Mouse (Mus musculus) CH12.LX (cell line): ENCODE measurements around the gene Dpf1. TPM values are rescaled to one million over a fixed set of nuclear protein-coding genes. Genes with fewer than 3 reads are reported as not detected.

ENCODE experiments used
- DNase-seq: peaks from one replicate; pipeline ENCODE4 v3.0.0-alpha.2; 2013; ENCODE audit errors: extremely low read depth
- H3K27ac ChIP-seq: 2 replicates; pipeline ENCODE4 v1.5.1; 2012; ENCODE audit warnings: low read depth, mild to moderate bottlenecking, control low read depth, moderate library complexity; ENCODE audit not compliant: insufficient read depth
- H3K27me3 ChIP-seq: replicated peaks from 2 replicates; pipeline ENCODE3; 2012; ENCODE audit warnings: inconsistent platforms
- H3K36me3 ChIP-seq, 2 experiments: replicated peaks in 1 of 2; 2 replicates each; pipeline versions ENCODE3 to v1.6.1; 2012; ENCODE audit warnings: inconsistent platforms in 1 of 2, low read length in 1 of 2, mild to moderate bottlenecking in 1 of 2, mixed read lengths in 1 of 2, moderate library complexity in 1 of 2; ENCODE audit not compliant: control insufficient read depth in 1 of 2, insufficient read depth in 1 of 2
- H3K4me1 ChIP-seq, 2 experiments: 2 replicates each; pipeline ENCODE4 v1.6.1; 2012; ENCODE audit warnings: inconsistent platforms in 1 of 2, moderate library complexity in 1 of 2; ENCODE audit not compliant: insufficient read depth in 2 of 2, control insufficient read depth in 1 of 2
- H3K4me2 ChIP-seq: 2 replicates; pipeline ENCODE4 v1.6.1; 2012; ENCODE audit warnings: low read depth, mild to moderate bottlenecking, control low read depth; ENCODE audit not compliant: poor library complexity, insufficient read depth, severe bottlenecking
- H3K4me3 ChIP-seq, 3 experiments: fragments of 150-350 bp in 1 of 3; sonication (generic) in 1 of 3; replicated peaks in 1 of 3; 2 replicates each; pipeline versions ENCODE3 to v1.5.1; 2011 to 2012; ENCODE audit warnings: low read depth in 2 of 3, low read length in 2 of 3, mild to moderate bottlenecking in 2 of 3, moderate library complexity in 2 of 3, control low read depth in 1 of 3, improper control_type of control experiment in 1 of 3, inconsistent platforms in 1 of 3, mixed read lengths in 1 of 3; ENCODE audit not compliant: poor library complexity in 1 of 3
- H3K79me2 ChIP-seq: replicated peaks from 2 replicates; pipeline ENCODE4 v1.6.1; 2012; ENCODE audit warnings: mild to moderate bottlenecking, moderate library complexity; ENCODE audit not compliant: control insufficient read depth, poor library complexity, insufficient read depth, severe bottlenecking; ENCODE audit errors: extremely low read depth
- H3K9ac ChIP-seq: 2 replicates; pipeline ENCODE4 v1.6.1; 2012; ENCODE audit warnings: low read depth, mild to moderate bottlenecking, control low read depth, moderate library complexity; ENCODE audit not compliant: insufficient read depth
- H3K9me3 ChIP-seq: replicated peaks from 2 replicates; pipeline ENCODE3; 2012; ENCODE audit warnings: low read length, inconsistent platforms, mixed read lengths
- BHLHE40 ChIP-seq: IDR thresholded peaks from 2 replicates; pipeline ENCODE4 v1.6.1; 2011; ENCODE audit warnings: mild to moderate bottlenecking, low read depth, low read length, improper control_type of control experiment
- CHD1 ChIP-seq: IDR thresholded peaks from 2 replicates; pipeline ENCODE4 v1.6.1; 2012; ENCODE audit warnings: low read depth, low read length, improper control_type of control experiment, inconsistent platforms
- CHD2 ChIP-seq: IDR thresholded peaks from 2 replicates; pipeline ENCODE4 v1.6.1; 2011; ENCODE audit warnings: low read length, improper control_type of control experiment
- CTCF ChIP-seq, 2 experiments: IDR thresholded peaks in 1 of 2; conservative IDR thresholded peaks in 1 of 2; 2 replicates each; pipeline ENCODE4 v1.5.1; 2011 to 2012; ENCODE audit warnings: low read depth in 2 of 2, low read length in 2 of 2, improper control_type of control experiment in 1 of 2, inconsistent platforms in 1 of 2, mild to moderate bottlenecking in 1 of 2, moderate library complexity in 1 of 2
- E2F4 ChIP-seq: IDR thresholded peaks from 2 replicates; pipeline ENCODE4 v1.6.1; 2011; ENCODE audit warnings: low read depth, low read length, improper control_type of control experiment; ENCODE audit not compliant: insufficient replicate concordance
- EP300 ChIP-seq: IDR thresholded peaks from 2 replicates; pipeline ENCODE4 v1.6.1; 2011; ENCODE audit warnings: low read length, improper control_type of control experiment
- ETS1 ChIP-seq: conservative IDR thresholded peaks from 2 replicates; pipeline ENCODE4 v1.6.1; 2012; ENCODE audit warnings: low read depth, mild to moderate bottlenecking, inconsistent platforms, low read length, improper control_type of control experiment, moderate library complexity
- GABPA ChIP-seq: IDR thresholded peaks from 2 replicates; pipeline ENCODE4 v1.6.1; 2012; ENCODE audit warnings: low read depth, low read length, improper control_type of control experiment, inconsistent platforms; ENCODE audit not compliant: insufficient replicate concordance
- HCFC1 ChIP-seq: IDR thresholded peaks from 2 replicates; pipeline ENCODE4 v1.6.1; 2012; ENCODE audit warnings: low read depth, mild to moderate bottlenecking, inconsistent platforms, low read length, improper control_type of control experiment
- JUND ChIP-seq: conservative IDR thresholded peaks from 2 replicates; pipeline ENCODE4 v1.6.1; 2011; ENCODE audit warnings: low read depth, low read length, improper control_type of control experiment
- KAT2A ChIP-seq: IDR thresholded peaks from 2 replicates; pipeline ENCODE4 v1.6.1; 2012; ENCODE audit warnings: low read length, improper control_type of control experiment, inconsistent platforms; ENCODE audit not compliant: insufficient replicate concordance
- MAX ChIP-seq: IDR thresholded peaks from 2 replicates; pipeline ENCODE4 v1.6.1; 2011; ENCODE audit warnings: low read length, improper control_type of control experiment
- MAZ ChIP-seq: IDR thresholded peaks from 2 replicates; pipeline ENCODE4 v1.6.1; 2012; ENCODE audit warnings: low read depth, mild to moderate bottlenecking, inconsistent platforms, low read length, improper control_type of control experiment, moderate library complexity
- MXI1 ChIP-seq: IDR thresholded peaks from 2 replicates; pipeline ENCODE4 v1.6.1; 2011; ENCODE audit warnings: mild to moderate bottlenecking, low read depth, low read length, improper control_type of control experiment
- NELFE ChIP-seq: IDR thresholded peaks from 2 replicates; pipeline ENCODE4 v1.6.1; 2011; ENCODE audit warnings: low read depth, low read length, improper control_type of control experiment
- PAX5 ChIP-seq: IDR thresholded peaks from 2 replicates; pipeline ENCODE4 v1.6.1; 2012; ENCODE audit warnings: low read length, inconsistent platforms, mixed read lengths
- RAD21 ChIP-seq: IDR thresholded peaks from 2 replicates; pipeline ENCODE4 v1.6.1; 2011; ENCODE audit warnings: low read depth, mild to moderate bottlenecking, low read length, improper control_type of control experiment, moderate library complexity
- TCF12 ChIP-seq: IDR thresholded peaks from 2 replicates; pipeline ENCODE4 v1.6.1; 2014; ENCODE audit warnings: low read depth, mild to moderate bottlenecking, inconsistent platforms, low read length, improper control_type of control experiment
- USF2 ChIP-seq: conservative IDR thresholded peaks from 2 replicates; pipeline ENCODE4 v1.6.1; 2011; ENCODE audit warnings: low read depth, low read length, improper control_type of control experiment
- ZC3H11A ChIP-seq: IDR thresholded peaks from 2 replicates; pipeline ENCODE4 v1.6.1; 2012; ENCODE audit warnings: low read depth, mild to moderate bottlenecking, inconsistent platforms, low read length, improper control_type of control experiment
- dilution Hi-C: fragments of 300-500 bp; cut with MboI; formaldehyde crosslinking; loops from 2 replicates; pipeline ENCODE4 v1.14.3; 2020; ENCODE audit warnings: low sequenced_read_pairs; ENCODE audit not compliant: extremely low pct_unique_long_range_greater_than_20kb, extremely low pct_ligation_motif_present
- in situ Hi-C: fragments of 300-500 bp; cut with MboI; formaldehyde crosslinking; loops from 3 replicates; pipeline ENCODE4 v1.14.3; 2019; ENCODE audit warnings: low sequenced_read_pairs, low pct_ligation_motif_present, low pct_unique_long_range_greater_than_20kb, mixed read lengths
- polyA plus RNA-seq: library from polyadenylated mRNA; unstranded; fragments of >175 nt; gene quantifications from 2 replicates; pipeline ENCODE4 v1.2.1, GENCODE M21; 2012; ENCODE audit warnings: low read depth; ENCODE audit not compliant: insufficient read length
- total RNA-seq, 2 experiments: library from RNA; depleted of rRNA; stranded (reverse); fragments of 300-350 nt in 1 of 2; fragments of >200 nt in 1 of 2; gene quantifications; 2 replicates each; pipeline ENCODE4 v1.2.3; 2012 to 2014

Gene Dpf1
- total and polyA plus RNA-seq, 3 experiments, result 0.38 to 3.0 (median 0.97) TPM

DNA sequence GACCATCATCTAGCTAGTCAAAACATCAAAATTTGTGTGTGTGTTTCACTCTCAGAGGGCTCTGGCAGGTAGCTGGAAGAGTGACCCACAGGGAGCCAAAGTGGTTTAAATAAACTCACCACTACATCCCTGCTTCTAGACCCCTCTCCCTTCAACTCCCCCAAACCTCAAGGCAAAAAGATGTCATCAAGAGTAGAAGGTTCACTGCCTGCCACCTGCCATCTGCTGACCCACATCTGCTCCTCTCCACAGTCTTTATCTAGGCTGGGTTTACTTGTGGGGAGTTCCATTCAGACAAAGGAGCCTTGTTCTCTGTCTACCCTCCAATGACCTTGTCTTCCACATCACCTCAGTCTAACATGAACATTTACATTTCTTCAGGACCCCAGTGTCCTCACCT is 24.5 kb upstream of the Dpf1 start:
- Histone ChIP-seq H3K4me1 (peaks cover 0 to 4% of the 10 kb centered on the region in 2 experiments; a peak in 2 of 4 replicates), H3K9me3 (peaks cover 3% of the 10 kb centered on the region), H3K79me2 (no peaks in the 10 kb centered on the region), H3K4me3 (no peak overlapping the region), H3K27ac (no peak overlapping the region), H3K27me3 (peaks cover 27% of the 10 kb centered on the region), H3K9ac (no peak overlapping the region), H3K36me3 (no peaks in the 10 kb centered on the region), H3K4me2 (no peak overlapping the region)
- TF ChIP-seq PAX5 (no peak), RAD21 (no peak)
- no peak for DNase-seq
- in situ Hi-C loops (no loop called here), dilution Hi-C loops (no loop called here)

DNA sequence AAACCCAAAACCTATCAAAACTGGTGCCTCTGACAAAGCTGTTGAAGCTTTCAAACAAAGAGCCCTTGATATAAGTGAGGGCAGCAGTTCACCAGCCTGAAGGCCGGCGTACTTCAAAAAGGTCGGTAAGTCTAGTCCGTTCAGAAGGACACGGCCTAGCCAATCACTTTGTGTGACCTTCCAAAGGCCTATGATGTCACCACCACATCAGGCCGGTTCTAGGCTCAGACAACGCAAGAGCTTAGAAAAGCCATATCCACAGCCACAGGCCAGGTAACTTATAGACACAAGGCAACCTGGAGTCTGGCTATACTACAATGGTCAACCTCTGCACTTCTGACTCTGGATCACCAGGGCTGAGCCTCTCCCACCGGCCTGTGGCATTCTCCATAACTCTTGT is 23.8 kb upstream of the Dpf1 start:
- H3K36me3 ChIP-seq, result no peaks in the 10 kb centered on the region
- H3K4me1 ChIP-seq, result peaks cover 0 to 4% of the 10 kb centered on the region in 2 experiments; a peak in 2 of 4 replicates
- TF ChIP-seq KAT2A (no peak), NELFE (no peak), ZC3H11A (no peak), MAZ (no peak), E2F4 (no peak), GABPA (no peak), BHLHE40 (no peak), ETS1 (no peak), TCF12 (no peak), USF2 (no peak), PAX5 (no peak), HCFC1 (no peak), JUND (no peak), CTCF (conservative IDR thresholded peaks at IDR 0.05 in 1 of 2, IDR thresholded peaks at IDR 0.05 in 1 of 2; ENCODE audit: low read depth in 2 of 2, low read length in 2 of 2) (no peak), EP300 (no peak), CHD2 (no peak), CHD1 (no peak), MXI1 (no peak), MAX (no peak)
- in situ Hi-C loops, result no loop called here
- no peak overlapping the region for H3K27ac ChIP-seq
- no peak overlapping the region for H3K4me3 ChIP-seq
- dilution Hi-C loops, result no loop called here
- H3K27me3 ChIP-seq, result peaks cover 32% of the 10 kb centered on the region
- no peak overlapping the region for H3K9ac ChIP-seq
- no peak for DNase-seq
- no peaks in the 10 kb centered on the region for H3K79me2 ChIP-seq
- no peak overlapping the region for H3K4me2 ChIP-seq
- H3K9me3 ChIP-seq, result peaks cover 3% of the 10 kb centered on the region
